Mouse (Mus musculus): ENCODE results near the gene S100a6.
A peak's percentile ranks its signal among the peaks of the same experiment; 100 is the strongest.

The S100a6 gene

DNA sequence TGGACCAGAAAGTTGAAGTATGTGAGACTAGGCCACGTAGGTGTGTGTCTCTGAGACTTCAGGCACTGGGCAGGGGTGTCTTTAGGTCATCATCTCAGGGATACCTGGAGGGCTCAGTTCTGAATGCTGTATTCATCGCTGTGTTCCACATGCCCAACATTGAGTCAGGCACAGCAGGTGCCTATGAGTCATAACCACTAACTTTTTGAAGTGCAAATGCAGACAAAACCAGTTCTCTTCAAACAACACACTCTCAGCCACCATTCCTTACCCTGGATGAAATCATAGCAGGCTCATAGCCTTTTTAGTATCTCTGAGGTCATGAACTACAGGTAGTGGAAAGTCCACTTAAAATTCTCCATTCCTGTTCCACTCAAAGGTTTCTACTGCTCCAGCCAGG is 16.6 kb downstream of the S100a6 start:
- peak; percentile 28 for DNase-seq

DNA sequence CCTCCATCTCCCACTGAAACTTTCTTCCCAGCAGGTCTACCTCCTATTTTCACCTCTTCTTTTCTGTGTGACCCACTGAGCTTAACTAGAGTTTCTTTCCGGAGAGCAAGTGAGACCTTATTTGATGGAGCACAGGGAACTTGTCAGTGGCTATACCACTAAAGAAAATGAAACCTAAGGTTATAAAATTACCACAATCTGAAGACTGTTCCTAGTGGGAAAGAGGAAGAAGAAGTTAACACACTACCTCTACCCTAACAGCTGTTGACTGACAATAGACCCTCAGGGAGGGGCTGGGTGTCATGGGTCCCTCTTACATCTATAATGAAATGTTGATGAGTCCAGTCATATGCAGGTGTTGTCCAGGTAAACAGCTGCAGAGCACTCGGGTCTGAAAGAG is 19.3 kb downstream of the S100a6 start:
- no peak for DNase-seq

DNA sequence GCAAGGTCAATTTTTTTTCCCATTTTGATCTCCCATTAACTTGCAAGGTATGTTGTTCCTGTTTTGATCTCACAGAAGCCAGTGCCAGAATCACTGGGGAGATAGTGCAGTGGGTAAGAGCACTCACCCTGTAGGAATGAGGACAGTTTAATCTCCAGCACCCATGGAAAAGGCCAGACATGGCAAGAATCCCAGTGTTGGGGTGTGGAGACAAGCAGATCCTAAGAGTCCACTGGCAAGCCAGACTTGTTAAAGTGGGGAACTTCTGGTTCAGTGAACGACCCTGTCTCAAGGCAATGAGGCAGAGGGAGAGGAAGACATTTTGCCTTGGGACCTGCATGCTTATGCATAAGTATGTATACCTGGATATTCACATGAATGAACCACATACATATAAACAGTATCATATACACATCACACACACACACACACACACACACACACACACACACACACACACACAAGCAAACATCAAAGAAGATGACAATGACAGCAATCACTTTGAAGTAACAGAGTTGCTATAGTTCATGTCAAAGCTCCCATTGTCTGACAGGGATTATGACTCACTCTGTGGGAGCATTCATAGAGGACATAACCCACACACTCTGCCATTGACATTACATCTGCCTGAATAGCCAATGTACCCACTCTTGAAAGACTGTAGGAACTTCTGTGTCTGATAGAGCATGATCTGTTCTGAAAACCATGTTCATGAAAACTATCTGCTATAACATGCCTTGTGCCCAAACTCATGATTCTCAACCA is 26.0 kb downstream of the S100a6 start:
- no peak for DNase-seq

DNA sequence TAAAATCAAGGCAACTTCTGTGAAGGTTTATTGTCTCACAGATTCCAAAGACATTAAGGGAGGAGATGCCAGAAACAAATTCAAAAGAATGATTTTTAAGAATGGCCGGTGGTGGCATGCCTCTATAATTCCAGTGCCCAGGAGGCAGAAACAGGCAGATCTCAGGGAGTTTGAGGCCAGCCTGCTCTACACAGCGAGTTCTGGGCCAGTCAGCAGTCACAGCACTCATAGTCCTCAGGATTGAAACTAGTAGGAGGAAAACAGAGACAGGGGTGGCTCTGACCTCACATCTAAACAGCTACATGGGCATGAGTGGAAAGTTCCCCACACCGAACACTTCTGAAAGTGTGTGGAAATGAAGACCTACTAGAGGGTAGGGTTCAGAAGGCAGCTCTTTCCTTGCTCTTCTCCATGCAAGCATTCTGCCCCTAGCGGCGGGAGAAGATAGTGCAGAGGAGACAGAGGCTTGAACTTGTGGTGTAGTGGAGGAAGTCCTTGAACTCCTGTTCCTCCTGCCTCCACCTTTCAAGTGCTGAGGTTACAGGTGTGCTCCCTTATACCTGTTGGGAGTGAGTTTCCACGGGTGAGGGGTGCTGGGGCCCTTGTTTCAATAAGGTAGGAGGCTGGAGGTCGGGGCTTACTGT is 27.0 kb downstream of the S100a6 start:
- peak; percentile 64 for DNase-seq

- no peak for DNase-seq
Observed at GRCm38 (mm10) chr3:90640981-90641380, 28.3 kb downstream of the S100a6 start.

- DNase-seq, result peak; percentile 83
Observed at GRCm38 (mm10) chr3:90644220-90644619, 31.5 kb downstream of the S100a6 start.

- no peak for DNase-seq
Observed at GRCm38 (mm10) chr3:90647291-90647690, 34.6 kb downstream of the S100a6 start.

DNA sequence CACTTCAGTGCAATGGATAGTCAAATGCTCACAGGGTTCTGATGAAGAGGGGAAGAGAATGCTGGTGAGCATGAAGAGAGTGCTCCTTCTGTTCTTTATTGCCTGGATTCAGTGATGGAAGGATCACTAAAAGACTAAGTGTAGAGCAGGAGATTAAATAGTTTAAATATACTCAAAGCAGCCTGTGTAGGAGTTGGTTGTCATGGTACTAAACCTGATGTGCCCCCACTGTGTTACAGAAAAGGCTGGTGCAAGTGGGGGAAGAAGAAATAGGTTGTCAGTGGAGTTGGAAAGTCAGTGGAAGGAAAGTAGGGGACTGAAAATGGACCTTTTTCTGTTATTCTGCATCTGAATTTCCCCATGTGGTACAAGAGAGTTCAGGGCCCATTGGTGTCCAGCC is 36.3 kb downstream of the S100a6 start:
- DNase-seq, result no peak

- DNase-seq, result no peak
Observed at GRCm38 (mm10) chr3:90649832-90650231, 37.1 kb downstream of the S100a6 start.

DNA sequence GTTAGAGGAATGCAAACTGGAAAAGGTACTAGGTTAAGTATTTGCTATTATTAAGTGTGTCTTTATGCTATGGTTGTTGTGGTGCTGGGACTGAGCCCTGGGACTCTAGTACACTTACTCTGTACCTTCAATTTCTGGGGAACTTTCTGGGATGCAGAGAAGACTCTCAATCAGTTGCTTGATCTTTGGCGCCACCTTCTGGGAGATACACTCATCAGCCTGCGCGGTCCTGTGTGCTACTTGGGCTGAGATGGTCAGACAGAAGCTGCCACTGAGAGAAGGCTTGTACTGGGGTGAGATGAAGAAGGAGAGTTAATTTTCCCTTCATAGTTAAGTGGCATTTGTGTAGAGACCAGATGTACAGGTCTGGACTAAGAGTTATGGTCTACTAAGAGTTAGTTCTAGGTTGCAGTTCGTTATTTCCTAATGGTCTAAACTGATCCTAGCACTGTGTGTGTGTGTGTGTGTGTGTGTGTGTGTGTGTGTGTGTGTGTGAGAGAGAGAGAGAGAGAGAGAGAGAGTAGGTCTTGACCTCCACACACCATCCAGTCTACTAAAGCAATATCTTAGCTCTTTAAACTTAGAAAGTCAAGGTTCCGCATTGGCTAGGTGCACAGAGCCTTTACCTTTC is 40.3 kb downstream of the S100a6 start:
- peak; percentile 89 for DNase-seq

GRCm38 (mm10) chr3:90653717-90654116 is 41.0 kb downstream of the S100a6 start, which contains the start of gene S100a7a:
TSS of gene S100a7a (plus strand) at chr3:90654017.
- no peak for DNase-seq

GRCm38 (mm10) chr3:90657405-90657804 is 44.7 kb downstream of the S100a6 start:
- DNase-seq, result no peak

- DNase-seq, result no peak
Observed at GRCm38 (mm10) chr3:90659364-90660044, 46.8 kb downstream of the S100a6 start.

GRCm38 (mm10) chr3:90664219-90664618 is 51.5 kb downstream of the S100a6 start:
- peak; percentile 55 for DNase-seq

GRCm38 (mm10) chr3:90668846-90669245 is 56.2 kb downstream of the S100a6 start, which contains the start of gene S100a8:
TSS of gene S100a8 (plus strand) at chr3:90668978.
- peak; percentile 69 for DNase-seq

Data from lung, postnatal 36 days (tissue).